Mouse (Mus musculus): ENCODE data around the gene Ppm1e. TPM values are rescaled to one million over a fixed set of nuclear protein-coding genes. Genes with fewer than 3 reads are reported as not detected.

Gene Ppm1e
- 0.54 and 0.63 TPM in 2 replicates for total RNA-seq (2012; rRNA removed)

DNA sequence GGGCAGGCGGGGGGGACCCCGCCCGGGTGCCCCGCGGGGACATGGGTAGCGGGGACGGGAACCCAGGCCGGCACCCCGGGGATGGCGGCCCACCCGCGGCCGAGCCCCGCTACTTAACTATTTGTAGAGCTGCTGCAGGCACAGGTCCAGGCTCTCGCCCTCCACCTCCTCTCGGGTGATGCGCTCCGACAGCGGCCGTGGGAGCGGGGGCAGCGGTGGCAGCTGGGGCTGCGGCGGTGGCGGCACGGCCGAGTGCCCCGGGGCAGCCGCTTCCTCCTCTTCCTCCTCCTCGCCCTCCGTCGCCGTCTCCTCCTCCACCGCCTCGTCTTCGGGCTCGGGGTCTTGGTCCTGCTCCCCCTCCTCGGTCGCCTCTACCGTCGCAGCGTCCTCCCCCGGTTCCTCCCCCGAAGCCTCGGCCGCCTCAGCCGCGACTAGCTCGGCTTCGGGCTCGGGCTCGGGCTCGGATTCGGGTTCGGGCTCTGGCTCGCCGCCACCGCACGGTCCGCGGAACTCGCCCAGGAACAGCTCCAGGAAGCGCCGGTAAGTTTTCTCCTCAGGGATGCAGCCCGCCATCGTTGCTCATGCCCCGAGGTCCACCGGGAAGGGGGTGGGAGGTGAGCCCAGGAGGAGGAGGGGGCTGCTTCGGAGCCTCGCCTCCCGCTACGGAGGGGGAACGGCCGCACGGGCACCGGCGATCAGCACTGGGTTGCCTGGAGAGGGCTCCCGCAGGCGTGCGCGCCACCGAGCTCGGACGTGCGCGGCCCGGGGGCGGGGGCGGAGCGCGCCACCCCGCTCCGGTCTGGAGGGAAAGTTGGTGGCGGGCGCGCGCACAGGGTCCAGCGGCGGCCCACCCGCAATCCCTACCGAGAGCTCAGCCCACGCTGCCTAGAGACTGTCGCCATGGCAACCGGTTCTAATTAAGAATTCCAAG is at the start of gene Ppm1e:
TSS of gene Ppm1e (minus strand) at position 693 of the 931 bp plus-strand sequence.
- H3K27ac ChIP-seq (ENCODE audit: insufficient read depth, low read depth, low read length, poor library complexity, severe bottlenecking), result no peak within 1 kb of the TSS
- no peaks in the 10 kb centered on the region for H3K4me1 ChIP-seq (ENCODE audit: control insufficient read depth in 2 of 2, insufficient read depth in 2 of 2, low read length in 2 of 2, poor library complexity in 1 of 2)
- peak within 1 kb of the TSS; percentile 69 to 73 for H3K4me3 ChIP-seq (ENCODE audit: insufficient read depth in 1 of 2, low read depth in 1 of 2, low read length in 2 of 2, poor library complexity in 1 of 2, severe bottlenecking in 1 of 2)
- H3K9ac ChIP-seq (ENCODE audit: insufficient read depth, low read depth, low read length, poor library complexity, severe bottlenecking), result peak within 1 kb of the TSS; percentile 29
- DNase-seq (ENCODE audit: low read depth, low spot score), result peak; percentile 66
- TF ChIP-seq HCFC1 (IDR thresholded peaks at IDR 0.05; ENCODE audit: borderline replicate concordance, insufficient read depth, low read length) (0 out of 2 replicates have a peak, but pooled peaks have one; percentile 18), CHD2 (IDR thresholded peaks at IDR 0.05; ENCODE audit: low read depth, low read length) (no peak)
- H3K9me3 ChIP-seq (ENCODE audit: control insufficient read depth, insufficient read depth, low read depth, low read length), result no peaks in the 10 kb centered on the region
- in situ Hi-C loops (cut with MboI; ENCODE audit: low sequenced_read_pairs in 2 of 2, unreplicated experiment in 2 of 2), result no loop called here
- no peaks in the 10 kb centered on the region for H3K36me3 ChIP-seq (ENCODE audit: control insufficient read depth, insufficient read depth, low read length, poor library complexity, severe bottlenecking)

DNA sequence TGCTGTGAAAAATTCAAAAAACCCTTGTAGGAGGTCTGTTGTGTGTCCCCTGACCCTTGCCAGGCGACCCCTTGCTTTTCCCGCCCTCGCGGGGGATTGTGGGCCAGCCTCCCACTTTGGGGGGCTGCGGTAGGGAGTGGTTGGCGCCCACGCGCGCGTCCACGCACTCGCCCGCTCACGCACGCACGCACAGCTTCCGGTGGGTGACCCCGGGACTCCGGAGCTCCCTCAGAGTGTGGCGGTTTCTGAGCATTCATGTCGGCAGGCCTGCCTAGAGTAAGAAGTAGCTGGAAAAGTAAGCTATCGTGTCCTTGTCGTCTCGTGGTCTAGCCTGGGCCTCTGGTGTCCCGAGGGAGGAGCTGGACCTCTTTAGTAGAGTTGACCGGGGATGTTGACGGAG is 46.1 kb upstream of the Ppm1e start, which contains the start of the genes Rad51c and Tex14:
TSS of gene Rad51c (minus strand) at position 79 of the 400 bp plus-strand sequence.
TSS of gene Tex14 (plus strand) at position 190 of the 400 bp plus-strand sequence.
- DNase-seq (ENCODE audit: low read depth, low spot score), result no peak
- Histone ChIP-seq H3K4me3 (ENCODE audit: insufficient read depth in 1 of 2, low read depth in 1 of 2, low read length in 2 of 2, poor library complexity in 1 of 2, severe bottlenecking in 1 of 2) (peak within 1 kb of the TSS; percentile 81 to 84), H3K4me1 (ENCODE audit: control insufficient read depth in 2 of 2, insufficient read depth in 2 of 2, low read length in 2 of 2, poor library complexity in 1 of 2) (no peaks in the 10 kb centered on the region), H3K9me3 (ENCODE audit: control insufficient read depth, insufficient read depth, low read depth, low read length) (no peaks in the 10 kb centered on the region; the same call in 1 of the 2 replicates), H3K9ac (ENCODE audit: insufficient read depth, low read depth, low read length, poor library complexity, severe bottlenecking) (peak within 1 kb of the TSS; percentile 93), H3K27ac (ENCODE audit: insufficient read depth, low read depth, low read length, poor library complexity, severe bottlenecking) (peak within 1 kb of the TSS; percentile 89), H3K36me3 (ENCODE audit: control insufficient read depth, insufficient read depth, low read length, poor library complexity, severe bottlenecking) (no peaks in the 10 kb centered on the region)
- in situ Hi-C loops (cut with MboI; ENCODE audit: low sequenced_read_pairs in 2 of 2, unreplicated experiment in 2 of 2), result no loop called here
- TF ChIP-seq ZC3H11A (IDR thresholded peaks at IDR 0.05; ENCODE audit: borderline replicate concordance, low read depth, low read length), result no peak
- no peak for TF ChIP-seq MAFK (IDR thresholded peaks at IDR 0.05; ENCODE audit: insufficient read depth, low read depth, low read length)
- TF ChIP-seq HCFC1 (IDR thresholded peaks at IDR 0.05; ENCODE audit: borderline replicate concordance, insufficient read depth, low read length), result no peak
- no peak for TF ChIP-seq CHD2 (IDR thresholded peaks at IDR 0.05; ENCODE audit: low read depth, low read length)
- TF ChIP-seq ZNF384 (IDR thresholded peaks at IDR 0.05; ENCODE audit: low read depth, low read length), result no peak

DNA sequence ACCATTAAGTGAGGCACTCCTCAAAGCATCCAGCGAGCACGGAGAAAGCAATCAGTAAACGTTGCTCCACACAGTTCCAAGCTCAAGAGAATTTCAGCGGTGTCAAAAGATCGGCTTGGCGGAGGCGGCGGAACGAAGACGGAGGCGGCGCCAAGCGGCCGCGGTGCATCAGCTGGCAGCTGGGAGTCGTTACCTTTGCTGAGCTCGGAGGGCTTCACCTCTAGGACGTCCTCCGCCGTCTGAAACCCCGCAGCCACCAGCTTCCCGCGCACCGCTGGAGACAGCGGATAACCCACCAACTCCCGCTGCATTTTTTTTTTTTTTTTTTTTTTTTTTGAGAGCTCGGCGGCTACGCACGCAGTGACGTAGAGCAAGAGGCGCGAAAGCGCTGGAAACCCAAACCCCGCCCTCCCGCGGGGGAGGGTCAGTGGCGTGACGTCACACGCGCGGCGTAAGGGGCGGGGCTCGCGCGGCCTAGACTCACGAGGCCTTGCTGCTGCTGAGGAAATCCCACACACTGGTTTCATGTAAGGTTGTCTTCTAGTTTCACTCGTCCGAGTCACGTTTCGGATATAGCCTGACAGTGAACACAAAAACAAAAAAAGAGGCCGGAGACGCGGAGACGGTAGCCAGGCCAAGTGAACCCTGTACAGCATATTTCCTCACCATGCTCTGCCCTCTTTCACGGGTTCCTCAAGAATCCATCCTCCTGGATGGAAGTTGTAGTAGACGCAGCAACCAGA is 45.5 kb upstream of the Ppm1e start:
- DNase-seq (ENCODE audit: low read depth, low spot score), result peak; percentile 94
- Histone ChIP-seq H3K4me1 (ENCODE audit: control insufficient read depth in 2 of 2, insufficient read depth in 2 of 2, low read length in 2 of 2, poor library complexity in 1 of 2) (no peaks in the 10 kb centered on the region), H3K27ac (ENCODE audit: insufficient read depth, low read depth, low read length, poor library complexity, severe bottlenecking) (peak overlapping the region; percentile 89), H3K4me3 (ENCODE audit: insufficient read depth in 1 of 2, low read depth in 1 of 2, low read length in 2 of 2, poor library complexity in 1 of 2, severe bottlenecking in 1 of 2) (peak overlapping the region; percentile 81 to 84), H3K36me3 (ENCODE audit: control insufficient read depth, insufficient read depth, low read length, poor library complexity, severe bottlenecking) (no peaks in the 10 kb centered on the region), H3K9me3 (ENCODE audit: control insufficient read depth, insufficient read depth, low read depth, low read length) (no peaks in the 10 kb centered on the region; the same call in 1 of the 2 replicates), H3K9ac (ENCODE audit: insufficient read depth, low read depth, low read length, poor library complexity, severe bottlenecking) (peak overlapping the region; percentile 93)
- TF ChIP-seq CHD2 (IDR thresholded peaks at IDR 0.05; ENCODE audit: low read depth, low read length) (0 out of 2 replicates have a peak, but pooled peaks have one; percentile 26), ZNF384 (IDR thresholded peaks at IDR 0.05; ENCODE audit: low read depth, low read length) (peak; percentile 100), ZC3H11A (IDR thresholded peaks at IDR 0.05; ENCODE audit: borderline replicate concordance, low read depth, low read length) (no peak), HCFC1 (IDR thresholded peaks at IDR 0.05; ENCODE audit: borderline replicate concordance, insufficient read depth, low read length) (peak; percentile 62; the same call in 1 of the 2 replicates)
- in situ Hi-C loops (cut with MboI; ENCODE audit: low sequenced_read_pairs in 2 of 2, unreplicated experiment in 2 of 2), result no loop called here

DNA sequence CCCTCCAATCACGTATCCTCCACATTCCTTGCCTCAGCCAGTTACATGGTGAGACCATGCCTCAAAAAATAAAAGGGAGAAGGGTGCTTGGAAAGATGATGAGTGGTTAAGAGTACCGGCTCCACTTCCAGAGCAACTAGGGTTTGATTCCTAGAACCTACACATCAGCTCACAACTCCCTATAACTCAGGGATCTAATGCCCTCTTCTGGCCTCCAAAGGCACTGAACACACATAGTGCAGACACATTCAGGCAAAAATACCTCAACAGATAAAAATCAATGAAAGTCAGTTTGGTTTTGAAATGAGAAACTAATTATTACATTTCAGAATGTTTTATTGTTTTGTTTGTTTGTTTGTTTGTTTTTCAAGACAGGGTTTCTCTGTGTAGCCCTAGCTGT is 39.6 kb upstream of the Ppm1e start:
- H3K4me1 ChIP-seq (ENCODE audit: control insufficient read depth in 2 of 2, insufficient read depth in 2 of 2, low read length in 2 of 2, poor library complexity in 1 of 2), result no peaks in the 10 kb centered on the region
- no peaks in the 10 kb centered on the region; the same call in 1 of the 2 replicates for H3K9me3 ChIP-seq (ENCODE audit: control insufficient read depth, insufficient read depth, low read depth, low read length)
- no peak overlapping the region for H3K9ac ChIP-seq (ENCODE audit: insufficient read depth, low read depth, low read length, poor library complexity, severe bottlenecking)
- no peak overlapping the region for H3K27ac ChIP-seq (ENCODE audit: insufficient read depth, low read depth, low read length, poor library complexity, severe bottlenecking)
- TF ChIP-seq ZC3H11A (IDR thresholded peaks at IDR 0.05; ENCODE audit: borderline replicate concordance, low read depth, low read length) (no peak), ZNF384 (IDR thresholded peaks at IDR 0.05; ENCODE audit: low read depth, low read length) (no peak), HCFC1 (IDR thresholded peaks at IDR 0.05; ENCODE audit: borderline replicate concordance, insufficient read depth, low read length) (no peak), MAFK (IDR thresholded peaks at IDR 0.05; ENCODE audit: insufficient read depth, low read depth, low read length) (no peak), CHD2 (IDR thresholded peaks at IDR 0.05; ENCODE audit: low read depth, low read length) (no peak)
- H3K4me3 ChIP-seq (ENCODE audit: insufficient read depth in 1 of 2, low read depth in 1 of 2, low read length in 2 of 2, poor library complexity in 1 of 2, severe bottlenecking in 1 of 2), result no peak overlapping the region
- H3K36me3 ChIP-seq (ENCODE audit: control insufficient read depth, insufficient read depth, low read length, poor library complexity, severe bottlenecking), result no peaks in the 10 kb centered on the region
- in situ Hi-C loops (cut with MboI; ENCODE audit: low sequenced_read_pairs in 2 of 2, unreplicated experiment in 2 of 2), result no loop called here
- DNase-seq (ENCODE audit: low read depth, low spot score), result peak; percentile 13

All from ES-E14 (cell line).